Mouse (Mus musculus) CD4-positive naive resting alpha-beta T cell, adult 76 days (primary cell): Measurements from ENCODE around the gene Gm10697. TPM values are rescaled to one million over a fixed set of nuclear protein-coding genes. Genes with fewer than 3 reads are reported as not detected.

Source experiments
- total RNA-seq: library from RNA; stranded (reverse); gene quantifications from one replicate; pipeline ENCODE4 v1.2.4, GENCODE M21; 2023

Gm10697 gene
- not detected for total RNA-seq

GRCm38 (mm10) chr3:94072544-94072943, at the start of gene Gm10697:
Gene Gm10697, minus strand, starts transcription at chr3:94072644.

GRCm38 (mm10) chr3:94054785-94055184, 17.7 kb downstream of the Gm10697 start, which contains the start of gene Gm9125:
Gene Gm9125, minus strand, starts transcription at chr3:94054885.

Other genes starting within 250 kb of the Gm10697 start
- not detected for gene Tdpoz3, start 246.6 kb downstream of the Gm10697 start, total RNA-seq
- not detected for gene Gm9117, start 129.1 kb downstream of the Gm10697 start, total RNA-seq
- not detected for gene Tdpoz5, start 111.3 kb downstream of the Gm10697 start, total RNA-seq
- not detected for gene Gm9125, start 17.8 kb downstream of the Gm10697 start, total RNA-seq
- gene Gm10696, start 105.5 kb upstream of the Gm10697 start, total RNA-seq, result not detected
- gene Gm5286, start 124.1 kb upstream of the Gm10697 start, total RNA-seq, result not detected
- not detected for gene Gm4778, start 191.4 kb upstream of the Gm10697 start, total RNA-seq
- 7.2 TPM for gene Them4, start 237.4 kb upstream of the Gm10697 start, total RNA-seq